Mouse (Mus musculus): Measurements from ENCODE around the gene Map2k4. TPM values are rescaled to one million over a fixed set of nuclear protein-coding genes. Genes with fewer than 3 reads are reported as not detected.

The Map2k4 gene
- polyA plus RNA-seq, 1 experiment, result 29.1 TPM

- no peak for DNase-seq (ENCODE audit: low read depth)
Observed at GRCm38 (mm10) chr11:65773946-65774656, 14.0 kb downstream of the Map2k4 start.

- DNase-seq (ENCODE audit: low read depth), result no peak
Observed at GRCm38 (mm10) chr11:65773535-65773934, 14.6 kb downstream of the Map2k4 start.

- no peak for DNase-seq (ENCODE audit: low read depth)
Observed at GRCm38 (mm10) chr11:65771546-65771945, 16.6 kb downstream of the Map2k4 start.

GRCm38 (mm10) chr11:65769990-65770389, 18.1 kb downstream of the Map2k4 start:
- DNase-seq (ENCODE audit: low read depth), result no peak

GRCm38 (mm10) chr11:65768445-65768844, 19.7 kb downstream of the Map2k4 start:
- DNase-seq (ENCODE audit: low read depth), result no peak

GRCm38 (mm10) chr11:65760912-65761311, 27.2 kb downstream of the Map2k4 start:
- no peak for DNase-seq (ENCODE audit: low read depth)

- no peak for DNase-seq (ENCODE audit: low read depth)
Observed at GRCm38 (mm10) chr11:65759350-65759749, 28.7 kb downstream of the Map2k4 start.

- no peak for DNase-seq (ENCODE audit: low read depth)
Observed at GRCm38 (mm10) chr11:65754161-65754560, 33.9 kb downstream of the Map2k4 start.

GRCm38 (mm10) chr11:65753593-65753992, 34.5 kb downstream of the Map2k4 start:
- DNase-seq (ENCODE audit: low read depth), result no peak

GRCm38 (mm10) chr11:65750546-65750945, 37.6 kb downstream of the Map2k4 start:
- no peak for DNase-seq (ENCODE audit: low read depth)

GRCm38 (mm10) chr11:65747433-65747832, 40.7 kb downstream of the Map2k4 start:
- DNase-seq (ENCODE audit: low read depth), result no peak

GRCm38 (mm10) chr11:65745707-65746333, 42.3 kb downstream of the Map2k4 start:
- DNase-seq (ENCODE audit: low read depth), result no peak

GRCm38 (mm10) chr11:65743866-65744265, 44.2 kb downstream of the Map2k4 start:
- no peak for DNase-seq (ENCODE audit: low read depth)

GRCm38 (mm10) chr11:65740811-65741210, 47.3 kb downstream of the Map2k4 start:
- DNase-seq (ENCODE audit: low read depth), result no peak

GRCm38 (mm10) chr11:65740390-65740789, 47.7 kb downstream of the Map2k4 start:
- DNase-seq (ENCODE audit: low read depth), result no peak

GRCm38 (mm10) chr11:65739880-65740279, 48.2 kb downstream of the Map2k4 start:
- no peak for DNase-seq (ENCODE audit: low read depth)

GRCm38 (mm10) chr11:65734656-65735055, 53.4 kb downstream of the Map2k4 start:
- no peak for DNase-seq (ENCODE audit: low read depth)

GRCm38 (mm10) chr11:65729623-65730217, 58.4 kb downstream of the Map2k4 start:
- DNase-seq (ENCODE audit: low read depth), result no peak

- DNase-seq (ENCODE audit: low read depth), result no peak
Observed at GRCm38 (mm10) chr11:65728906-65729305, 59.2 kb downstream of the Map2k4 start.

GRCm38 (mm10) chr11:65723715-65724114, 64.4 kb downstream of the Map2k4 start:
- DNase-seq (ENCODE audit: low read depth), result no peak

- no peak for DNase-seq (ENCODE audit: low read depth)
Observed at GRCm38 (mm10) chr11:65721615-65722014, 66.5 kb downstream of the Map2k4 start.

- DNase-seq (ENCODE audit: low read depth), result no peak
Observed at GRCm38 (mm10) chr11:65719960-65720359, 68.1 kb downstream of the Map2k4 start.

GRCm38 (mm10) chr11:65713830-65714229, 74.3 kb downstream of the Map2k4 start:
- no peak for DNase-seq (ENCODE audit: low read depth)

All from gonadal fat pad, adult 2 months (tissue).